Mouse (Mus musculus) olfactory bulb, adult 2 months (tissue): ENCODE results near the gene Camta1. TPM values are rescaled to one million over a fixed set of nuclear protein-coding genes. Genes with fewer than 3 reads are reported as not detected.

Experiments
- H3K27ac ChIP-seq: fragments of 200-500 bp; 2 replicates; pipeline ENCODE4 v1.5.1; 2012; ENCODE audit warnings: low read depth, low read length; ENCODE audit not compliant: insufficient read depth
- H3K4me1 ChIP-seq: fragments of 200-500 bp; 2 replicates; pipeline ENCODE4 v1.6.1; 2012; ENCODE audit warnings: low read length; ENCODE audit not compliant: control insufficient read depth, insufficient read depth
- H3K4me3 ChIP-seq: fragments of 200-500 bp; 2 replicates; pipeline ENCODE4 v1.5.1; 2012; ENCODE audit warnings: mild to moderate bottlenecking, low read depth, low read length, moderate library complexity; ENCODE audit not compliant: insufficient read depth
- CTCF ChIP-seq: fragments of 200-500 bp; IDR thresholded peaks from 2 replicates; pipeline ENCODE4 v1.5.1; 2012; ENCODE audit warnings: low read depth, mild to moderate bottlenecking, low read length, moderate library complexity; ENCODE audit not compliant: insufficient read depth
- POLR2A ChIP-seq: fragments of 200-500 bp; IDR thresholded peaks from 2 replicates; pipeline ENCODE4 v1.6.1; 2012; ENCODE audit warnings: mild to moderate bottlenecking, low read depth, low read length, moderate library complexity; ENCODE audit not compliant: insufficient read depth
- WGBS: fragments of 180-500 bp; shearing (Covaris S2); methylation state at CpG from one replicate; pipeline ENCODE4 v1.1.7; 2018; 5-methylcytosine and 5-hydroxymethylcytosine counted together
- polyA plus RNA-seq: library from polyadenylated mRNA; stranded (reverse); fragments of >200 nt; gene quantifications from 2 replicates; pipeline ENCODE4 v1.2.4, GENCODE M21; 2012; ENCODE audit warnings: low replicate concordance; ENCODE audit not compliant: missing spikeins, insufficient read depth, insufficient read length

Camta1 gene
- polyA plus RNA-seq, 1 experiment = 363 TPM

- TF ChIP-seq POLR2A (no peak), CTCF (no peak)
- Histone ChIP-seq H3K4me1 (peaks cover 32% of the 10 kb centered on the region), H3K27ac (no peak overlapping the region), H3K4me3 (no peak overlapping the region)
- WGBS = 20% methylated on average over 12 of the region's 12 CpGs
Observed at GRCm38 (mm10) chr4:151385985-151386700, 475.5 kb downstream of the Camta1 start.

GRCm38 (mm10) chr4:151377731-151378130, 483.9 kb downstream of the Camta1 start:
- TF ChIP-seq POLR2A (no peak), CTCF (no peak)

GRCm38 (mm10) chr4:151376234-151376633, 485.4 kb downstream of the Camta1 start:
- TF ChIP-seq POLR2A (no peak), CTCF (no peak)
- Histone ChIP-seq H3K4me3 (no peak overlapping the region), H3K27ac (no peak overlapping the region), H3K4me1 (0 out of 2 replicates have a peak, but pooled peaks cover 2% of the 10 kb centered on the region)
- whole genome bisulfite sequencing = 67% methylated on average over 26 of the region's 26 CpGs

More at GRCm38 (mm10) chr4:151377731-151378130, 483.9 kb downstream of the Camta1 start:
- no peak overlapping the region for H3K27ac ChIP-seq
- no peak overlapping the region for H3K4me3 ChIP-seq
- H3K4me1 ChIP-seq = 0 out of 2 replicates have a peak, but pooled peaks cover 2% of the 10 kb centered on the region
- WGBS = 74% methylated on average over 1 of the region's 1 CpGs

GRCm38 (mm10) chr4:151372855-151373566, 488.7 kb downstream of the Camta1 start:
- WGBS = 92% methylated on average over 12 of the region's 12 CpGs
- TF ChIP-seq POLR2A (no peak), CTCF (no peak)

GRCm38 (mm10) chr4:151366941-151367545, 494.6 kb downstream of the Camta1 start:
- Histone ChIP-seq H3K4me3 (no peak overlapping the region), H3K27ac (no peak overlapping the region), H3K4me1 (no peaks in the 10 kb centered on the region; the same call in 1 of the 2 replicates)
- 80% methylated on average over 14 of the region's 14 CpGs for WGBS
- TF ChIP-seq POLR2A (no peak), CTCF (no peak)

More at GRCm38 (mm10) chr4:151372855-151373566, 488.7 kb downstream of the Camta1 start:
- Histone ChIP-seq H3K27ac (no peak overlapping the region), H3K4me3 (no peak overlapping the region), H3K4me1 (0 out of 2 replicates have a peak, but pooled peaks cover 2% of the 10 kb centered on the region)

- no peaks in the 10 kb centered on the region; the same call in 1 of the 2 replicates for H3K4me1 ChIP-seq
- 83% methylated on average over 20 of the region's 20 CpGs for WGBS
- H3K27ac ChIP-seq = no peak overlapping the region
- no peak overlapping the region for H3K4me3 ChIP-seq
- TF ChIP-seq POLR2A = no peak
- no peak for TF ChIP-seq CTCF
Observed at GRCm38 (mm10) chr4:151360976-151361673, 500.6 kb downstream of the Camta1 start.

- TF ChIP-seq POLR2A = no peak
- no peak for TF ChIP-seq CTCF
- Histone ChIP-seq H3K27ac (no peak overlapping the region), H3K4me1 (peaks cover 6% of the 10 kb centered on the region; the same call in 1 of the 2 replicates), H3K4me3 (no peak overlapping the region)
- 49% methylated on average over 12 of the region's 12 CpGs for WGBS
Observed at GRCm38 (mm10) chr4:151355505-151355904, 506.2 kb downstream of the Camta1 start.

GRCm38 (mm10) chr4:151352791-151353190, 508.9 kb downstream of the Camta1 start:
- H3K27ac ChIP-seq = no peak overlapping the region
- 79% methylated on average over 2 of the region's 2 CpGs for WGBS
- TF ChIP-seq CTCF (no peak), POLR2A (no peak)
- peaks cover 6% of the 10 kb centered on the region; the same call in 1 of the 2 replicates for H3K4me1 ChIP-seq
- H3K4me3 ChIP-seq = no peak overlapping the region

- H3K4me1 ChIP-seq = peaks cover 6% of the 10 kb centered on the region; the same call in 1 of the 2 replicates
- no peak overlapping the region for H3K4me3 ChIP-seq
- 83% methylated on average over 4 of the region's 4 CpGs for WGBS
- H3K27ac ChIP-seq = no peak overlapping the region
- TF ChIP-seq CTCF (no peak), POLR2A (no peak)
Observed at GRCm38 (mm10) chr4:151352249-151352648, 509.4 kb downstream of the Camta1 start.
